11 mouse cellular contexts compared by ENCODE assay signal in the genomic region with DNA sequence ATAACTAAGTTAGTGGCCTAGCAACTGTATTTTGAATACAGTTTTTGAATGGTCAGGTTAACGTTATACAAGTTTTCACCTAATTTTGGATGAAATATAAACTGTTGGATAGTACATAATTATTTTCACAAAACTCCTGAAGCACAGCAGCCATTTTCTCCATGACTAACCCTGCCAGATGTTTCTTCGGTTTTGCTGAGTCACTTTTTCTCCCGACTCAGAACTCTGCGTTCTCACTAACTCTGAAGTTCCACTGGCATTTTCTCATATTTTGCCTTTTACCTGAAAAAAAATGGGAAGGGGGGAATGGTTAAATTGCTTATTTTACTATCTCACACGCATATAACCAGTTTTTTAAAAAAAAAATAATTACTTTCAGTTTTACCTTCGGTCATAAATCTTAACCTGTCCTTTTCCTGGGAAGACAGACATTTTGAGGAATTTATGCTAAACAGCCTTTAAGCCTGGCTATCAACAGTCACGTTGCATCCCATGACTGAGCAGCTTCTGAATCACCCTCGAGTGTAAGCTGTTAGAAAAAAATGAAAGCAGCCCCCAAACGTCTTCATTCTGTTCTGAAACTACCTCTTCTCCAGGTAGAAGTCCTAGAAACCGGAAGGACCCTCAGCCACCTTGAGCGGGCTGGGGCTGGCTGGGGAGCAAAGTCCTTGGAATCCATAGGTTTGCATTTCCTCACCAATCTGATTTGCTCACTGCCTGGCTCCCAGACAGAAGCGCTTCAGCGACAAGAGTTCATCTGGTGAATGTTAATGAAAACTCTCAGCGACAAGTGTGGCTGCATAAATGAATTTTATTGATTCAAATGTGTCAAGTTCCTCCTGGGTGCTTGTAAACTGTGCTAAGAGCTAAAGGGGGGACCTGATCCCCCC. TPM values are rescaled to one million over a fixed set of nuclear protein-coding genes. Genes with fewer than 3 reads are reported as not detected.
A peak's percentile ranks its signal among the peaks of the same experiment; 100 is the strongest.
DNase-seq lines count a peak whose midpoint lies in the region; ATAC-seq lines count a peak whose summit lies in the region.
"Had no signal": no experiment of that assay in that cellular context is flagged by ENCODE, and none has a peak within 500 bp of the region (broad histone marks: within the 10 kb centered on the region; RNA-seq: fewer than 3 reads in every experiment).

No protein-coding gene starts in this region.

- no peaks in the 10 kb centered on the region for H3K36me3 ChIP-seq in forebrain, embryonic 15.5 days
- H3K36me3 ChIP-seq in forebrain, embryonic 12.5 days (replicated peaks): no peaks in the 10 kb centered on the region
- no peaks in the 10 kb centered on the region for H3K36me3 ChIP-seq in liver, embryonic 12.5 days
- H3K36me3 ChIP-seq in neural tube, embryonic 13.5 days: no peaks in the 10 kb centered on the region

- H3K4me1 ChIP-seq in forebrain, embryonic 15.5 days: peaks cover 34% of the 10 kb centered on the region
- peaks cover 34% of the 10 kb centered on the region for H3K4me1 ChIP-seq in forebrain, embryonic 12.5 days
- peaks cover 18% of the 10 kb centered on the region for H3K4me1 ChIP-seq in liver, embryonic 12.5 days
- peaks cover 34% of the 10 kb centered on the region for H3K4me1 ChIP-seq in neural tube, embryonic 13.5 days (replicated peaks)

- no peak overlapping the region for H3K9ac ChIP-seq in forebrain, embryonic 15.5 days (replicated peaks)
- no peak overlapping the region for H3K9ac ChIP-seq in forebrain, embryonic 12.5 days
- H3K9ac ChIP-seq in liver, embryonic 12.5 days: no peak overlapping the region
- H3K9ac ChIP-seq in neural tube, embryonic 13.5 days: 0 out of 2 replicates have a peak overlapping the region, but pooled peaks have one; percentile 22

- no peak for ATAC-seq in forebrain, embryonic 15.5 days (replicated peaks)
- ATAC-seq in forebrain, embryonic 12.5 days (ENCODE audit: low FRiP score): no peak
- ATAC-seq in liver, embryonic 12.5 days: no peak
- ATAC-seq in neural tube, embryonic 13.5 days (ENCODE audit: low read depth): no peak

- peak overlapping the region; percentile 23; the same call in 1 of the 2 replicates for H3K4me2 ChIP-seq in forebrain, embryonic 15.5 days (replicated peaks)
- H3K4me2 ChIP-seq in forebrain, embryonic 12.5 days: no peak overlapping the region
- H3K4me2 ChIP-seq in liver, embryonic 12.5 days: 0 out of 2 replicates have a peak overlapping the region, but pooled peaks have one; percentile 3
- H3K4me2 ChIP-seq in neural tube, embryonic 13.5 days: peak overlapping the region; percentile 33

- H3K27me3 ChIP-seq in forebrain, embryonic 15.5 days: no peaks in the 10 kb centered on the region
- peaks cover 20% of the 10 kb centered on the region; the same call in 1 of the 2 replicates for H3K27me3 ChIP-seq in forebrain, embryonic 12.5 days
- peaks cover 58% of the 10 kb centered on the region for H3K27me3 ChIP-seq in liver, embryonic 12.5 days (replicated peaks)
- H3K27me3 ChIP-seq in neural tube, embryonic 13.5 days: peaks cover 18% of the 10 kb centered on the region; the same call in 1 of the 2 replicates

- 48% methylated on average over 14 of the region's 14 CpGs for WGBS in forebrain, embryonic 15.5 days
- 54% methylated on average over 14 of the region's 14 CpGs for WGBS in forebrain, embryonic 12.5 days
- 35% methylated on average over 14 of the region's 14 CpGs for WGBS in liver, embryonic 12.5 days (ENCODE audit: insufficient replicate concordance)
- 42% methylated on average over 14 of the region's 14 CpGs for WGBS in neural tube, embryonic 13.5 days

- no peak for DNase-seq in liver
- DNase-seq in fibroblast of lung, adult 2 months (ENCODE audit: low read depth): peak; percentile 64
- no peak for DNase-seq in adrenal gland, postnatal 25 days
- DNase-seq in ovary, postnatal 14 days (ENCODE audit: low spot score): no peak

- no peaks in the 10 kb centered on the region for H3K9me3 ChIP-seq in forebrain, embryonic 15.5 days
- no peaks in the 10 kb centered on the region for H3K9me3 ChIP-seq in forebrain, embryonic 12.5 days
- H3K9me3 ChIP-seq in liver, embryonic 12.5 days (replicated peaks): no peaks in the 10 kb centered on the region
- no peaks in the 10 kb centered on the region for H3K9me3 ChIP-seq in neural tube, embryonic 13.5 days

- no peak overlapping the region for H3K4me3 ChIP-seq in forebrain, embryonic 15.5 days
- H3K4me3 ChIP-seq in forebrain, embryonic 12.5 days (replicated peaks): no peak overlapping the region
- H3K4me3 ChIP-seq in liver, embryonic 12.5 days: no peak overlapping the region
- H3K4me3 ChIP-seq in neural tube, embryonic 13.5 days: no peak overlapping the region

- H3K27ac ChIP-seq in forebrain, embryonic 15.5 days (replicated peaks): 0 out of 2 replicates have a peak overlapping the region, but pooled peaks have one; percentile 9
- no peak overlapping the region for H3K27ac ChIP-seq in forebrain, embryonic 12.5 days
- no peak overlapping the region for H3K27ac ChIP-seq in liver, embryonic 12.5 days
- H3K27ac ChIP-seq in neural tube, embryonic 13.5 days (replicated peaks): no peak overlapping the region

RNA-seq across cellular contexts. Expression of a gene that starts 2.3 kb away (rescaled TPM):
- polyA plus RNA-seq in forebrain, embryonic 15.5 days (2015; fragmentation: Nextera tagmentation; extraction: Ambion mirVana): 8.3 and 8.9 TPM in 2 replicates
- polyA plus RNA-seq in forebrain, embryonic 12.5 days (2016; fragmentation: Nextera tagmentation; extraction: Ambion mirVana): 6.7 and 7.3 TPM in 2 replicates
- polyA plus RNA-seq in liver, embryonic 12.5 days (2016; fragmentation: Nextera tagmentation; extraction: Ambion mirVana): 0.42 and 0.43 TPM in 2 replicates
- polyA plus RNA-seq in neural tube, embryonic 13.5 days (2015; fragmentation: Nextera tagmentation; extraction: Ambion mirVana): 4.4 and 4.5 TPM in 2 replicates
- 9.1 and 10.0 TPM in 2 replicates for total RNA-seq in adrenal gland, postnatal 25 days (2021)

RNA-seq across cellular contexts. Expression of a gene that starts 50.5 kb away (rescaled TPM):
- polyA plus RNA-seq in forebrain, embryonic 15.5 days (2015; fragmentation: Nextera tagmentation; extraction: Ambion mirVana): not detected in 2 replicates
- not detected in 2 replicates for polyA plus RNA-seq in forebrain, embryonic 12.5 days (2016; fragmentation: Nextera tagmentation; extraction: Ambion mirVana)
- polyA plus RNA-seq in liver, embryonic 12.5 days (2016; fragmentation: Nextera tagmentation; extraction: Ambion mirVana): not detected in 2 replicates
- polyA plus RNA-seq in neural tube, embryonic 13.5 days (2015; fragmentation: Nextera tagmentation; extraction: Ambion mirVana): not detected in 2 replicates
- total RNA-seq in adrenal gland, postnatal 25 days (2021): not detected in 2 replicates
- total RNA-seq: liver, adult 2 months had no signal
- polyA plus RNA-seq: intestine, embryonic 14.5 days; liver, adult 2 months; thymus, postnatal 0 days had no signal
